15 mouse cellular contexts compared by ENCODE assay signal in genomic region chr7:79532626-79533140, GRCm38 (mm10).
DNase-seq lines count a peak whose midpoint lies in the region; ATAC-seq lines count a peak whose summit lies in the region.
"Had no signal": no experiment of that assay in that cellular context is flagged by ENCODE, and none has a peak within 500 bp of the region (broad histone marks: within the 10 kb centered on the region; RNA-seq: fewer than 3 reads in every experiment).

No protein-coding gene starts in this region.

- DNase-seq in cerebellum, adult 8-10 months = peak; percentile 29
- DNase-seq in layer of hippocampus, adult 11-12 months (ENCODE audit: low spot score) = no peak
- no peak for DNase-seq in lung, postnatal 4 days
- DNase-seq in lung, postnatal 14 days = no peak
- DNase-seq: adrenal gland, postnatal 25 days; gastrocnemius, postnatal 10 days; liver, embryonic 13.5 days had no signal

- H3K4me2 ChIP-seq in forebrain, embryonic 12.5 days = no peak overlapping the region
- H3K4me2 ChIP-seq in hindbrain, embryonic 13.5 days = no peak overlapping the region
- H3K4me2 ChIP-seq in midbrain, embryonic 15.5 days = no peak overlapping the region
- H3K4me2 ChIP-seq: embryonic facial prominence, embryonic 15.5 days; liver, embryonic 13.5 days had no signal

- H3K9ac ChIP-seq in forebrain, embryonic 12.5 days = peak overlapping the region; percentile 87; the same call in 1 of the 2 replicates
- no peak overlapping the region; the same call in 1 of the 2 replicates for H3K9ac ChIP-seq in hindbrain, embryonic 13.5 days
- no peak overlapping the region for H3K9ac ChIP-seq in midbrain, embryonic 15.5 days
- H3K9ac ChIP-seq: embryonic facial prominence, embryonic 15.5 days; liver, embryonic 13.5 days had no signal

- no peak for ATAC-seq in cerebellum, adult (ENCODE audit: insufficient number of reproducible peaks, low FRiP score, low TSS enrichment)
- no peak for ATAC-seq in forebrain, embryonic 12.5 days (ENCODE audit: low FRiP score)
- no peak for ATAC-seq in hindbrain, embryonic 13.5 days (ENCODE audit: low FRiP score)
- ATAC-seq in midbrain, embryonic 15.5 days (replicated peaks) = no peak

- H3K4me3 ChIP-seq in forebrain, embryonic 12.5 days (replicated peaks) = no peak overlapping the region
- no peak overlapping the region for H3K4me3 ChIP-seq in hindbrain, embryonic 13.5 days
- H3K4me3 ChIP-seq in midbrain, embryonic 15.5 days = no peak overlapping the region
- H3K4me3 ChIP-seq: embryonic facial prominence, embryonic 15.5 days; limb, embryonic 10.5 days; liver, embryonic 13.5 days; megakaryocyte, embryonic 14.5 days had no signal

- H3K9me3 ChIP-seq in forebrain, embryonic 12.5 days = no peaks in the 10 kb centered on the region
- H3K9me3 ChIP-seq in hindbrain, embryonic 13.5 days = no peaks in the 10 kb centered on the region
- H3K9me3 ChIP-seq in midbrain, embryonic 15.5 days = no peaks in the 10 kb centered on the region
- H3K9me3 ChIP-seq: embryonic facial prominence, embryonic 15.5 days; limb, embryonic 10.5 days; liver, embryonic 13.5 days; megakaryocyte, embryonic 14.5 days had no signal

- 52% methylated on average over 5 of the region's 5 CpGs for WGBS in forebrain, embryonic 12.5 days
- WGBS in hindbrain, embryonic 13.5 days = 50% methylated on average over 5 of the region's 5 CpGs
- 53% methylated on average over 5 of the region's 5 CpGs for WGBS in midbrain, embryonic 15.5 days

- H3K36me3 ChIP-seq in forebrain, embryonic 12.5 days (replicated peaks) = peaks cover 55% of the 10 kb centered on the region
- peaks cover 37% of the 10 kb centered on the region for H3K36me3 ChIP-seq in hindbrain, embryonic 13.5 days
- H3K36me3 ChIP-seq in midbrain, embryonic 15.5 days (replicated peaks) = no peaks in the 10 kb centered on the region
- H3K36me3 ChIP-seq: embryonic facial prominence, embryonic 15.5 days; limb, embryonic 10.5 days; liver, embryonic 13.5 days had no signal

- peaks cover 91% of the 10 kb centered on the region for H3K4me1 ChIP-seq in forebrain, embryonic 12.5 days
- peaks cover 91% of the 10 kb centered on the region for H3K4me1 ChIP-seq in hindbrain, embryonic 13.5 days (replicated peaks)
- peaks cover 51% of the 10 kb centered on the region for H3K4me1 ChIP-seq in midbrain, embryonic 15.5 days

- H3K27me3 ChIP-seq in forebrain, embryonic 12.5 days = peaks cover 21% of the 10 kb centered on the region; the same call in 1 of the 2 replicates
- peaks cover 23% of the 10 kb centered on the region for H3K27me3 ChIP-seq in hindbrain, embryonic 13.5 days
- peaks cover 20% of the 10 kb centered on the region for H3K27me3 ChIP-seq in midbrain, embryonic 15.5 days (replicated peaks)

- H3K27ac ChIP-seq in forebrain, embryonic 12.5 days = peak overlapping the region; percentile 100
- H3K27ac ChIP-seq in hindbrain, embryonic 13.5 days = peak overlapping the region; percentile 98
- H3K27ac ChIP-seq in midbrain, embryonic 15.5 days = peak overlapping the region; percentile 84
- H3K27ac ChIP-seq: embryonic facial prominence, embryonic 15.5 days; kidney, postnatal 0 days; limb, embryonic 10.5 days; liver, embryonic 13.5 days had no signal
